In the genomic region with DNA sequence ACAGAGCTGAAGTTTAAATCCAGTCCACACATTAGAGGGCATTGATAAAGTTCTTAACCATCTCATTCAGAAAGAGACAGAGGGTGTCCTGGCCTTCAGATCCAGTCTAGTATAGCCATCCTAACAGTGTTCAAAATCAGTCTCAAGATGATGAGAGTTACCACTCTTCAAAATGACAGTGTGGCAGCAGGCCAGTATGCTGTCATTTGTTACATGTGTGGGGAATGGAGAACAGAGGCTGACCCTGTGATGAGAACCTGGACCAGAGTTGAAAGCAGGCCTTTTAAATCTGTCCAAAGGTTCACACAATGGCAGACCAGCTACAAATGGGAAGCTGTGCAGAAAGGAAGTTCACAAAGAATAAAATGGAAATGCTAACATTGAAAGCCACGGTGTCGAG, we compare ENCODE assay signal across 23 mouse cellular contexts. TPM values are rescaled to one million over a fixed set of nuclear protein-coding genes. Genes with fewer than 3 reads are reported as not detected.
"Had no signal": no experiment of that assay in that cellular context is flagged by ENCODE, and none has a peak within 500 bp of the region (broad histone marks: within the 10 kb centered on the region; RNA-seq: fewer than 3 reads in every experiment).

No protein-coding gene starts in this region.

- H3K4me2 ChIP-seq: kidney, embryonic 15.5 days; liver, embryonic 12.5 days; neural tube, embryonic 12.5 days had no signal

- DNase-seq: kidney, adult 2 months; kidney, postnatal 14 days; lung, postnatal 4 days; midbrain, embryonic 14.5 days; thymus, postnatal 36 days had no signal

- H3K27ac ChIP-seq: kidney, embryonic 15.5 days; limb, embryonic 10.5 days; liver, embryonic 12.5 days; midbrain, embryonic 10.5 days; neural tube, embryonic 12.5 days had no signal

- ATAC-seq: liver, embryonic 12.5 days had no signal

- H3K9me3 ChIP-seq: kidney, embryonic 15.5 days; limb, embryonic 10.5 days; liver, embryonic 12.5 days; midbrain, embryonic 10.5 days; neural tube, embryonic 12.5 days had no signal

- H3K27me3 ChIP-seq: kidney, embryonic 15.5 days; liver, embryonic 12.5 days; neural tube, embryonic 12.5 days had no signal

- H3K9ac ChIP-seq: kidney, embryonic 15.5 days; liver, embryonic 12.5 days; neural tube, embryonic 12.5 days had no signal

- H3K4me3 ChIP-seq: kidney, embryonic 15.5 days; limb, embryonic 10.5 days; liver, embryonic 12.5 days; midbrain, embryonic 10.5 days; neural tube, embryonic 12.5 days had no signal

- H3K4me1 ChIP-seq: kidney, embryonic 15.5 days; limb, embryonic 10.5 days; liver, embryonic 12.5 days; midbrain, embryonic 10.5 days; neural tube, embryonic 12.5 days had no signal

RNA-seq across cellular contexts. Expression of a gene that starts 26.5 kb away (rescaled TPM):
- total RNA-seq: layer of hippocampus, adult 8-10 months; layer of hippocampus, postnatal 14 days; left cerebral cortex, adult 18-20 months; left cerebral cortex, postnatal 14 days; megakaryocyte, adult 5-6 weeks; monocyte, adult 5-6 weeks; neutrophil, adult 5-6 weeks had no signal
- polyA plus RNA-seq: kidney, adult 2 months; kidney, embryonic 15.5 days; large intestine, adult 2 months; limb, embryonic 10.5 days; limb, embryonic 14.5 days; liver, embryonic 12.5 days; liver, embryonic 16.5 days; lung, embryonic 16.5 days; midbrain, embryonic 10.5 days; midbrain, embryonic 14.5 days; neural tube, embryonic 12.5 days; stomach, embryonic 14.5 days; thymus, postnatal 0 days had no signal
